Mouse (Mus musculus): ENCODE measurements around the gene Timp1.

GRCm38 (mm10) chrX:20847232-20847631 lies 22.7 kb upstream of the Timp1 start:
- TF ChIP-seq POLR2A (IDR thresholded peaks at IDR 0.05; ENCODE audit: insufficient read depth, low read depth, low read length), result no peak
- TF ChIP-seq CTCF (IDR thresholded peaks at IDR 0.05; ENCODE audit: insufficient read depth, low read depth, low read length), result no peak

All from olfactory bulb, adult 2 months (tissue).